Mouse (Mus musculus) monocyte, adult 5-6 weeks (primary cell): ENCODE data around the gene Gm49380. TPM values are rescaled to one million over a fixed set of nuclear protein-coding genes. Genes with fewer than 3 reads are reported as not detected.

Experiments
- ATAC-seq: fragments of 153-309, 156-312 bp; replicated peaks from 2 replicates; pipeline ENCODE4 v1.8.0; 2017; ENCODE audit warnings: mild to moderate bottlenecking; ENCODE audit not compliant: low TSS enrichment, insufficient number of reproducible peaks, severe bottlenecking, poor library complexity, low FRiP score
- total RNA-seq: library from RNA; stranded (forward); fragments of 200-1000, 200-491, 200-594 nt; gene quantifications from 3 replicates; pipeline ENCODE4 v1.2.3, GENCODE M21; 2017

Gm49380 gene
- total RNA-seq, 1 experiment from 2014 or later = not detected

DNA sequence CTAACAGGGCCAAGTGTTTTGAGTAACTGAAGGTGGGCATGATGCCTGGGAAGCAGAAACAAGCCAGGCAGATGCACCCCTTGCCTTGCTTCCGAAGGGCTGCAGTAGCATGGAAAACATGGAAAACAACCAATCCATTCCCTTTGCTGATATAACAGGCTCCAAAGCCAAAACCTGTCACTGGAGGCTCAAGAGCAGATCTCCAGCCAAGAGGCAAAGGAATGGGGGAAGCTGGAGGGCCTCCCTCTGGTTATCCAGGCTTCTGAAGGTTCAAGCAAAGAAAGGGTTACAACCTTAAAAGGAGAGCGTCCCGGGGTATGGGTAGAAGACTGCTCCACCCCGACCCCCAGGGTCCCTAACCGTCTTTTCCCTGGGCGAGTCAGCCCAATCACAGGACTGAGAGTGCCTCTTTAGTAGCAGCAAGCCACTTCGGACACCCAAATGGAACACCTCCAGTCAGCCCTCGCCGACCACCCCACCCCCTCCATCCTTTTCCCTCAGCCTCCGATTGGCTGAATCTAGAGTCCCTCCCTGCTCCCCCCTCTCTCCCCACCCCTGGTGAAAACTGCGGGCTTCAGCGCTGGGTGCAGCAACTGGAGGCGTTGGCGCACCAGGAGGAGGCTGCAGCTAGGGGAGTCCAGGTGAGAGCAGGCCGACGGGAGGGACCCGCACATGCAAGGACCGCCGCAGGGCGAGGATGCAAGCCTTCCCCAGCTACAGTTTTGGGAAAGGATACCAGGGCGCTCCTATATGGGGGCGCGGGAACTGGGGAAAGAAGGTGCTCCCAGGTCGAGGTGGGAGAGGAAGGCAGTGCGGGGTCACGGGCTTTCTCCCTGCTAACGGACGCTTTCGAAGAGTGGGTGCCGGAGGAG, 70.2 kb downstream of the Gm49380 start, which contains the start of gene Thy1:
Gene Thy1 (plus strand): TSS at position 549 of the 872 bp plus-strand sequence.
- no peak for ATAC-seq

- no peak for ATAC-seq
Measured at GRCm38 (mm10) chr9:44042396-44042680, 71.0 kb downstream of the Gm49380 start.

DNA sequence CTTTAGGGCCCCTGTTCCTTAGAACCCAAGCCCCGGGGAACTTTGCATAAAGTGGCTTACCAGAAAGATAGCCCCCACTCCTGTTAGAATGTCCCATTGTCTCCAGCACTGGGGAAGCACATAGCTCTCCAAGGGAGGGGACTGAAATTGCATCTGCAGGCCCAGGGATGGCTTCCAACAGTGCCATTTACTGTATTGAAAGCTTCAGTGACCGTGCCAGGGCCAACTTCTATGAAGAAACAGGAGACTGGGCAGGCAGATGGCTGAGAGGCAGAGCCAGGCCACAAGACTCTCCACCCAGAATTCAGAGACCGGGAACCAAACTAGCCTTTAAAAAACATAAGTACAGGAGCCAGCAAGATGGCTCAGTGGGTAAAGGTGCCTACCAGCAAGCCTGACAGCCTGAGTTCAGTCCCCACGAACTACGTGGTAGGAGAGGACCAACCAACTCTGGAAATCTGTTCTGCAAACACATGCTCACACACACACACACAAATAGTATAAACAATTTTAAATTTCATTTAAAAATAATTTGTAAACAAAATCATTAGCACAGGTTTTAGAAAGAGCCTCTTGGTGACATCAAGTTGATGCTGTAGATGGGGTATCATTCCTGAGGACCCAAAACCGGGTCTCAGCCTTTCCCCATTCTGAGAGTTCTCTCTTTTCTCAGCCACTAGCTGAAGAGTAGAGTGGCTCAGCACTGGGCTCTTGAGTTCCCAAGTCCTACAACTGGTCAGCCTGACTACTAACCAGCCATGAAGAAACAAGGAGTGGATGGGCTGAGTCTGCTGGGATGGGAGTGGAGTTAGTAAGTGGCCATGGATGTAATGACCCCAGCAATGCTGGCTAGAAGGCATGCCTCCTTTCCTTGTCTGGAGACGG, 71.5 kb downstream of the Gm49380 start:
- no peak for ATAC-seq

- ATAC-seq = no peak
Measured at GRCm38 (mm10) chr9:44037106-44037505, 76.2 kb downstream of the Gm49380 start.

DNA sequence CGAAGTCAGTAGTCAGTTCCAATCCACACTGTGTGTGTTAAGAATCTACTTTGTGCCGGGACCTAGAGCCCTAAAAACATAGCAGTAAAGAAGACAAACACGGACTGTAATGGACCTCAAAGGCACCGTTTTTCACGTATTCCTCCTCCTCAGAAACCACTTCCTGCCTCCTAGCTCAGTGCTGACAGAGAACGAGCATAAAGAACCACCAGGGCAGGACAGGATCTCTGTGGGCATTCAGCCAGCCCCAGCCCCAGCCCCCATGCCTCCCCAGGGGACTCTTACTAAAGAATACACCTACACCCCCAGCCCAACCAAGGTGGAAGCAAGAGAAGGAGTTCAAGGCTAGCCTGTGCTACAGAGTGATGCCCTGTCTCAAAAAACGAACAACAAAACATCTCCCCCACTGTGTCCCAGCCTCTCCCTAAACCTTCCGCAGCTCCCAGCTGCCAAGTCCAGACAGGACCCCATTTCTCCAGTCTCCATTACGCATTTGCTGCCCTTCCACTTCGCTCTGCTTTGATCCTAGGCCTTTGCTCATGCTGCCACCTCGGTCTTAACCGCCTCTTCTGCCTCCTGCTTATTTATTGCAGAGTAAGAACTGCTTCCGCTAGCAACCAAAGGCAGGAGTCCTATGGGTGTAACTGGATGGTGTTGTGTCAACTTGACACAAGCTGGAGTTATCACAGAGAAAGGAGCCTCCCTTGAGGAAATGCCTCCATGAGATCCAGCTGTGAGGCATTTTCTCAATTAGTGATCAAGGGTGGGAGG, 79.2 kb downstream of the Gm49380 start:
- no peak for ATAC-seq

- no peak for ATAC-seq
Measured at GRCm38 (mm10) chr9:44033317-44033716, 80.0 kb downstream of the Gm49380 start.

DNA sequence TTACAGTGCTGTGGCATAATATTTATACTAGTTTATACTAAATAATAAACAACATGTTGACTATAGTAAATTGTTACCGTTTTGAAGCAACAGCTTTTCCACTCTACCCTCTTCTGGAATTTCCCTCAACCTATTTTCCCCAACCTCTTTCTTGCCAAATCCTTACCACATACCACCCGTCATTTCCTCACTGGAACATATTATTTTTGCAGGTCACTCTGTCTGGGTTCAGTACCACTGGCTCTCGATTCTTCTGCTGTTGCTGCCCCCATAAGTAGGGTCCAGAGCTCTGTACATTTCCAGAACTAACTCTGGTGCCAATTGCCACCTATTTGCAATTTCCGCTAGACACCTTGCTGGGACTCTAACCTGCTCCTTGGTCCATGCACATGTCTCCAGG, 81.4 kb downstream of the Gm49380 start:
- ATAC-seq = no peak

GRCm38 (mm10) chr9:44031079-44031478, 82.2 kb downstream of the Gm49380 start:
- ATAC-seq = 0 out of 2 replicates have a peak, but pooled peaks have one; percentile 43

GRCm38 (mm10) chr9:44030646-44031045, 82.7 kb downstream of the Gm49380 start:
- ATAC-seq = no peak

DNA sequence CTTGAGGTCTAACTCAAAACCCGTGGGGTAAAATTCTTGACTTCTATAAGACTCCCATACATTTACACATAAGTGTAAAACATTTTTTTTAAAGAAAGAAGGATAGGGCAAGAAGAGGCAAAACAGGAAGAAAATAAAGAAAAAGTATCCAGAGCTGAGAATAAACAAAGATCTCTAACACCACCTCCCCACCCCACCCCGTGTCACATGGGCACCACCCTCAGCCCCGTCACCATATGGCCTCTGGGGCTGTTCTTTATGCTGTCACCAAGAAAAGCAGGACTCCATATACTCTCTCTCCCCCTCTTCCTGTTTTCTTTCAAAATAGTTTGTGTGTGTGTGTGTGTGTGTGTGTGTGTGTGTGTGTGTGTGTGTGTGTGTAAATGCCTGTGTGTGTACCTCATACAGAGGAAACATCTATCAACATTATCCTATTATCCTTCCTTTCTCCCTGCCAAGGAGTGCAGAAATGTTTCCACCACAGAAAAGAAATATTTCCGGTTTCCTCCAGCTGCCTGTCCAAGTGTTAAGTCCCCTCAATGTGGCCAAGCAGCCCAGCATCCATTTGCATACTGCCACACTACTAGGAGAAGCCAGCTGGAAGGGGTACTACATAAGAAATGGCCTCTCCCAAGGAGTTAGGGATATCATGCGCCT, 83.6 kb downstream of the Gm49380 start:
- no peak for ATAC-seq

DNA sequence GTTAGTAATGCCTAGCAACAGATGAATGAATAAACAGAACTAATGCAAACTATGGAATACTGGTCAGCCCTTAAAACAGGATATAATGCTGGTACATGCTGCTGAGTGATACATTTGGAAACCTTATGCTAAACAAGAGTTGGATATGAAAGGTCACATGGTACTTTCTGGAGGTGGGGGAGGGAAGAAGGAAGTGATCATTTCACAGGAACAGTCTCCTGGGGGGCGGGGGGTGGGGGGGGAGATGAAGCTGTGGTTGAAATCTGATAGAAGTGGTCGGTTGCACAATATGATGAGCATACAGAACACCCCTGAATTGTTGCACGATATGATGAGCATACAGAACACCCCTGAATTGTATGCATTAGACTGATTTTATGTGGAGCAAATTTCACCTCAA, 89.2 kb downstream of the Gm49380 start:
- no peak for ATAC-seq

GRCm38 (mm10) chr9:44022100-44022847, 91.0 kb downstream of the Gm49380 start:
- no peak for ATAC-seq

DNA sequence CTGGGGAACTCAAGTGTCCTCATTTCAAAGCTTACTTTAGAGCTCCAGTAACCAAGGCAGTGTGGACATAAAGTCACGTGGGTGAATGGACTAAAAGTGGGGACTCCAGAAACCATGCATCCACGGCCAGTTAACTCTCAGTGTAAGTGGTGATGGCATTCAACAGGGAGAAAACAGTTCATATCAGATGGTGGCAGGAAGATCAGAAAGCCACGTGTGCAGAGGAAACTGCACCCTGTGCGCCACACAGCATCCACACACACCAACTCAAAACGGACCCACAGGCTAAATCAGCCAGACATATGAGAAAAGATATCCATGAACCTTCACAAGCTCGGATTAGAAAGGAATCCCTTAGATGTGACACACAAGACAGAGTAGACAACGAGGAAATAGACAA, 93.3 kb downstream of the Gm49380 start:
- no peak for ATAC-seq

GRCm38 (mm10) chr9:44017846-44018245, 95.5 kb downstream of the Gm49380 start:
- ATAC-seq = no peak
